Mouse (Mus musculus) liver, postnatal 0 days (tissue): ENCODE data around the gene Susd4. TPM values are rescaled to one million over a fixed set of nuclear protein-coding genes. Genes with fewer than 3 reads are reported as not detected.

ENCODE experiments used
- ATAC-seq: fragments of 200-750 bp; cut with Nextera tagmentation; 2 replicates; pipeline ENCODE4 v1.8.0; 2017; ENCODE audit warnings: mild to moderate bottlenecking, moderate library complexity
- DNase-seq: peaks from one replicate; pipeline ENCODE4 v3.0.0-alpha.2; 2016
- H3K27ac ChIP-seq: fragments of 300-500 bp; sonication (generic); 2 replicates; pipeline ENCODE4 v1.5.1; 2014; ENCODE audit warnings: antibody characterized with exemption, moderate library complexity, mild to moderate bottlenecking, low read depth
- H3K27me3 ChIP-seq: fragments of 300-500 bp; sonication (generic); 2 replicates; pipeline ENCODE4 v1.6.1; 2014; ENCODE audit warnings: low read length, control low read depth, mixed read lengths; ENCODE audit not compliant: insufficient read depth
- H3K36me3 ChIP-seq: fragments of 300-500 bp; sonication (generic); replicated peaks from 2 replicates; pipeline ENCODE4 v1.6.1; 2014; ENCODE audit warnings: mild to moderate bottlenecking, control low read depth, low read length, moderate library complexity, mixed read lengths; ENCODE audit not compliant: insufficient read depth
- H3K4me1 ChIP-seq: fragments of 300-500 bp; sonication (generic); 2 replicates; pipeline ENCODE4 v1.6.1; 2014; ENCODE audit warnings: antibody characterized with exemption, mild to moderate bottlenecking, control low read depth; ENCODE audit not compliant: insufficient read depth
- H3K4me2 ChIP-seq: fragments of 300-500 bp; sonication (generic); 2 replicates; pipeline ENCODE4 v1.6.1; 2014; ENCODE audit warnings: low read depth, mild to moderate bottlenecking, low read length, moderate library complexity, mixed read lengths
- H3K4me3 ChIP-seq: fragments of 300-500 bp; sonication (generic); 2 replicates; pipeline ENCODE4 v1.5.1; 2014; ENCODE audit warnings: low read depth, low read length
- H3K9ac ChIP-seq: fragments of 300-500 bp; sonication (generic); replicated peaks from 2 replicates; pipeline ENCODE4 v1.6.1; 2014; ENCODE audit warnings: mild to moderate bottlenecking, moderate library complexity
- H3K9me3 ChIP-seq: fragments of 300-500 bp; sonication (generic); 2 replicates; pipeline ENCODE4 v1.6.1; 2016; ENCODE audit warnings: mild to moderate bottlenecking, control low read depth, low read length, mixed read lengths
- CTCF ChIP-seq: sonication (generic); IDR thresholded peaks from 2 replicates; pipeline ENCODE4 v1.5.1; 2016; ENCODE audit warnings: antibody characterized with exemption, low read depth
- EP300 ChIP-seq: IDR thresholded peaks from 2 replicates; pipeline ENCODE4 v1.6.1; 2016; ENCODE audit warnings: antibody characterized with exemption, low read depth, mild to moderate bottlenecking
- WGBS: fragments of 180-500 bp; shearing (Covaris S2); extraction: QIAGEN DNeasy Blood & Tissue Kit; methylation state at CpG from one replicate; pipeline ENCODE4 v1.1.7; 2014; ENCODE audit not compliant: insufficient replicate concordance; 5-methylcytosine and 5-hydroxymethylcytosine counted together
- polyA plus RNA-seq: library from polyadenylated mRNA; unstranded; fragments of >200 nt; fragmentation: Nextera tagmentation; extraction: Ambion mirVana; gene quantifications from 2 replicates; pipeline ENCODE4 v1.2.1, GENCODE M21; 2015

Gene Susd4
- polyA plus RNA-seq, 1 experiment from 2014 or later: 1.9 TPM

GRCm38 (mm10) chr1:182909596-182909995, 145.9 kb downstream of the Susd4 start:
- TF ChIP-seq CTCF (no peak), EP300 (no peak)
- Histone ChIP-seq H3K9ac (no peak overlapping the region), H3K9me3 (no peaks in the 10 kb centered on the region), H3K27ac (no peak overlapping the region), H3K4me1 (peaks cover 5% of the 10 kb centered on the region), H3K27me3 (no peaks in the 10 kb centered on the region), H3K4me2 (no peak overlapping the region), H3K4me3 (no peak overlapping the region), H3K36me3 (no peaks in the 10 kb centered on the region)
- ATAC-seq: no peak
- 65% methylated on average over 5 of the region's 5 CpGs for WGBS
- DNase-seq: no peak

GRCm38 (mm10) chr1:182912591-182912990, 148.9 kb downstream of the Susd4 start:
- 67% methylated on average over 2 of the region's 2 CpGs for WGBS
- Histone ChIP-seq H3K4me1 (peaks cover 7% of the 10 kb centered on the region), H3K9ac (no peak overlapping the region), H3K4me2 (no peak overlapping the region), H3K36me3 (no peaks in the 10 kb centered on the region), H3K27me3 (no peaks in the 10 kb centered on the region), H3K27ac (no peak overlapping the region), H3K4me3 (no peak overlapping the region), H3K9me3 (no peaks in the 10 kb centered on the region)
- TF ChIP-seq CTCF (no peak), EP300 (no peak)
- DNase-seq (no peak), ATAC-seq (no peak)

GRCm38 (mm10) chr1:182914121-182914908, 150.7 kb downstream of the Susd4 start:
- Histone ChIP-seq H3K4me3 (no peak overlapping the region), H3K9me3 (no peaks in the 10 kb centered on the region), H3K27me3 (no peaks in the 10 kb centered on the region), H3K36me3 (no peaks in the 10 kb centered on the region), H3K9ac (no peak overlapping the region), H3K4me2 (no peak overlapping the region), H3K4me1 (peaks cover 2% of the 10 kb centered on the region; the same call in 1 of the 2 replicates), H3K27ac (no peak overlapping the region)
- ATAC-seq (peak; percentile 49; the same call in 1 of the 2 replicates), DNase-seq (no peak)
- TF ChIP-seq CTCF (no peak), EP300 (no peak)
- 61% methylated on average over 4 of the region's 4 CpGs for WGBS

- H3K27ac ChIP-seq: no peak overlapping the region
- WGBS: 76% methylated on average over 5 of the region's 5 CpGs
- TF ChIP-seq CTCF (no peak), EP300 (no peak)
- H3K27me3 ChIP-seq: no peaks in the 10 kb centered on the region
- DNase-seq (no peak), ATAC-seq (peak; percentile 78)
- no peak overlapping the region for H3K9ac ChIP-seq
- H3K9me3 ChIP-seq: no peaks in the 10 kb centered on the region
- H3K36me3 ChIP-seq: no peaks in the 10 kb centered on the region
- no peak overlapping the region for H3K4me2 ChIP-seq
- no peak overlapping the region for H3K4me3 ChIP-seq
- peaks cover 2% of the 10 kb centered on the region; the same call in 1 of the 2 replicates for H3K4me1 ChIP-seq
Observed at GRCm38 (mm10) chr1:182916166-182916565, 152.5 kb downstream of the Susd4 start.

- Histone ChIP-seq H3K9ac (no peak overlapping the region), H3K9me3 (no peaks in the 10 kb centered on the region), H3K27me3 (no peaks in the 10 kb centered on the region), H3K4me2 (no peak overlapping the region), H3K27ac (no peak overlapping the region), H3K4me1 (peaks cover 2% of the 10 kb centered on the region; the same call in 1 of the 2 replicates), H3K4me3 (no peak overlapping the region), H3K36me3 (no peaks in the 10 kb centered on the region)
- DNase-seq (no peak), ATAC-seq (no peak)
- TF ChIP-seq EP300 (no peak), CTCF (no peak)
- 54% methylated on average over 8 of the region's 8 CpGs for WGBS
Observed at GRCm38 (mm10) chr1:182918718-182919346, 155.2 kb downstream of the Susd4 start.

- no peaks in the 10 kb centered on the region for H3K9me3 ChIP-seq
- no peaks in the 10 kb centered on the region for H3K4me1 ChIP-seq
- H3K4me3 ChIP-seq: no peak overlapping the region
- 41% methylated on average over 4 of the region's 4 CpGs for WGBS
- no peak for TF ChIP-seq CTCF
- TF ChIP-seq EP300: no peak
- ATAC-seq: peak; percentile 64
- no peak overlapping the region for H3K27ac ChIP-seq
- no peaks in the 10 kb centered on the region for H3K27me3 ChIP-seq
- no peaks in the 10 kb centered on the region for H3K36me3 ChIP-seq
- no peak overlapping the region for H3K9ac ChIP-seq
- no peak overlapping the region for H3K4me2 ChIP-seq
- peak; percentile 29 for DNase-seq
Observed at GRCm38 (mm10) chr1:182922824-182923223, 159.2 kb downstream of the Susd4 start.
